Mouse (Mus musculus): ENCODE data around the gene Ppp1cc. TPM values are rescaled to one million over a fixed set of nuclear protein-coding genes. Genes with fewer than 3 reads are reported as not detected.

Gene Ppp1cc
- polyA plus RNA-seq, 1 experiment from 2014 or later: 213 TPM

GRCm38 (mm10) chr5:122156486-122156885 lies 1.6 kb upstream of the Ppp1cc start:
- Histone ChIP-seq H3K4me1 (replicated peaks) (peaks cover 34% of the 10 kb centered on the region), H3K4me2 (no peak overlapping the region), H3K9ac (no peak overlapping the region), H3K27ac (replicated peaks) (no peak overlapping the region), H3K9me3 (no peaks in the 10 kb centered on the region), H3K27me3 (no peaks in the 10 kb centered on the region), H3K4me3 (no peak overlapping the region), H3K36me3 (no peaks in the 10 kb centered on the region)
- 44% methylated on average over 2 of the region's 2 CpGs for WGBS
- no peak for ATAC-seq (ENCODE audit: low FRiP score, low read depth)

- H3K27ac ChIP-seq (replicated peaks): peak overlapping the region; percentile 83
- 2% methylated on average over 39 of the region's 42 CpGs for WGBS
- H3K4me1 ChIP-seq (replicated peaks): peaks cover 57% of the 10 kb centered on the region
- no peaks in the 10 kb centered on the region for H3K9me3 ChIP-seq
- peak overlapping the region; percentile 75 for H3K9ac ChIP-seq
- peak; percentile 49 for ATAC-seq (ENCODE audit: low FRiP score, low read depth)
- H3K4me2 ChIP-seq: peak overlapping the region; percentile 70
- H3K4me3 ChIP-seq: peak overlapping the region; percentile 77
- H3K27me3 ChIP-seq: no peaks in the 10 kb centered on the region
- H3K36me3 ChIP-seq: no peaks in the 10 kb centered on the region
Measured at GRCm38 (mm10) chr5:122158557-122159515, 758 bp downstream of the Ppp1cc start.

- H3K4me1 ChIP-seq (replicated peaks): peaks cover 82% of the 10 kb centered on the region
- no peaks in the 10 kb centered on the region for H3K9me3 ChIP-seq
- H3K27ac ChIP-seq (replicated peaks): no peak overlapping the region
- no peak for ATAC-seq (ENCODE audit: low FRiP score, low read depth)
- no peak overlapping the region for H3K4me3 ChIP-seq
- H3K27me3 ChIP-seq: no peaks in the 10 kb centered on the region
- H3K9ac ChIP-seq: no peak overlapping the region
- 52% methylated on average over 6 of the region's 6 CpGs for WGBS
- H3K36me3 ChIP-seq: peaks cover under 1% of the 10 kb centered on the region; the same call in 1 of the 2 replicates
- H3K4me2 ChIP-seq: peak overlapping the region; percentile 8; the same call in 1 of the 2 replicates
Measured at GRCm38 (mm10) chr5:122163194-122163593, 5.1 kb downstream of the Ppp1cc start.

DNA sequence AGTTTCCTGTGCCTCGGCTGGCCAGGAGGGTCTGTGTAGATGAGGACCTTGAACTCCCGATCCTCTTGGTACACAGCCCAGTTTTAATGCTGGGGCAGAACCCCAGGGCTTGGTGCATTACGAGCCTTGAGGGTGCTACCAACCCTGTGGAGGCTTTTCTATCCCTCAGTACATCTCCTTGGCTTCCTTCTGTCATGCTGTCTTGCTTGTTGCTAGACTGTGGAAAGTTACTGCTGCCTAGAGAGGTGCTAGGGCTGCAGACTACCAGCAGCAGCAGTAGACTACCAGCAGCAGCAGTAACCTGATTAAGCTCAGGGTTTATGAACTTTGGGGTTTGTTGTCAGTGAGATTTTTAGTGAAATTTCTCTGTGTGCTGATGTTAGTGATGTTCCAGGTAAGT lies 5.9 kb downstream of the Ppp1cc start:
- no peak overlapping the region for H3K9ac ChIP-seq
- H3K9me3 ChIP-seq: no peaks in the 10 kb centered on the region
- peaks cover 82% of the 10 kb centered on the region for H3K4me1 ChIP-seq (replicated peaks)
- no peak overlapping the region for H3K4me2 ChIP-seq
- no peak overlapping the region for H3K27ac ChIP-seq (replicated peaks)
- H3K36me3 ChIP-seq: peaks cover 7% of the 10 kb centered on the region
- H3K4me3 ChIP-seq: no peak overlapping the region
- H3K27me3 ChIP-seq: no peaks in the 10 kb centered on the region
- ATAC-seq (ENCODE audit: low FRiP score, low read depth): no peak
- WGBS: 68% methylated on average over 3 of the region's 3 CpGs

DNA sequence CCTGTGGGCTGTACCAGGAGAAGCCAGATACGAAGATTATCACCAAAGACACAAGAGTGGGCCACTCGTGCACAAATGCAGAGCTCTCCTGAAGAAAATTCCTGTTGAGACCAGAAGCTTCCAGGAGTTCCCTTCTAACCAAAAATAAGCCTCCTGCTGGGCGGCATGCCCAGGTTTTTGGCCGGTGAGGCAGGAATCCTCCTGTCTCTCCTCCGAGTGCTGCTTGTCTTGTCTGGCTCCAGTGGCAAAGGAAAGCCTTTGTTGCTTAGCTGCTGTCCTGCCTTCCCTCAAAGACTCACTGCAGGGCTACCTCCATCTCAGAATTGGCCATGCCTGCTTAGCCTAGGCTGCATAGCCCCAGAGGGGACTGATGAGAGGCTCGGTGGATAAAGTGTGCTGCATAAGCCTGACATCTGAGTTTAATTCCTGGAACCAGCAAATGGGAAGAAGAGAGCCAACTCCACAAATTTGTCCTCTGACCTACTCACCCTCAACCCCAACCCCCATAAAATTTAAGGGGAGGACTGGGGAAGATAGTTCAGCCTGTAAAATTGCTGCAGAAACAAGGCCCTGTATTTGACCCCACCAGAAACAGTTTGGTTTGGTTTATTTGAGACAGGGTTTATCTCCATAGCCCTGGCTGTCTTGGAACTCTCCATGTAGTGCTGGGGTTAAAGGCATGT lies 7.3 kb downstream of the Ppp1cc start:
- H3K9me3 ChIP-seq: no peaks in the 10 kb centered on the region
- 51% methylated on average over 6 of the region's 6 CpGs for WGBS
- H3K4me2 ChIP-seq: no peak overlapping the region
- no peak overlapping the region for H3K4me3 ChIP-seq
- 0 out of 2 replicates have a peak overlapping the region, but pooled peaks have one; percentile 1 for H3K27ac ChIP-seq (replicated peaks)
- no peak for ATAC-seq (ENCODE audit: low FRiP score, low read depth)
- peaks cover 20% of the 10 kb centered on the region for H3K36me3 ChIP-seq
- H3K27me3 ChIP-seq: no peaks in the 10 kb centered on the region
- peaks cover 69% of the 10 kb centered on the region for H3K4me1 ChIP-seq (replicated peaks)
- H3K9ac ChIP-seq: no peak overlapping the region

- Histone ChIP-seq H3K4me3 (no peak overlapping the region), H3K4me2 (peak overlapping the region; percentile 18; the same call in 1 of the 2 replicates), H3K4me1 (replicated peaks) (peaks cover 56% of the 10 kb centered on the region), H3K27me3 (no peaks in the 10 kb centered on the region), H3K27ac (replicated peaks) (peak overlapping the region; percentile 56), H3K36me3 (peaks cover 34% of the 10 kb centered on the region), H3K9ac (no peak overlapping the region; the same call in 1 of the 2 replicates), H3K9me3 (no peaks in the 10 kb centered on the region)
- 32% methylated on average over 8 of the region's 8 CpGs for WGBS
- ATAC-seq (ENCODE audit: low FRiP score, low read depth): 0 out of 2 replicates have a peak, but pooled peaks have one; percentile 11
Measured at GRCm38 (mm10) chr5:122166636-122167161, 8.6 kb downstream of the Ppp1cc start.

- Histone ChIP-seq H3K4me3 (no peak overlapping the region), H3K27ac (replicated peaks) (no peak overlapping the region), H3K27me3 (no peaks in the 10 kb centered on the region), H3K9ac (no peak overlapping the region), H3K36me3 (peaks cover 48% of the 10 kb centered on the region), H3K9me3 (no peaks in the 10 kb centered on the region), H3K4me2 (no peak overlapping the region), H3K4me1 (replicated peaks) (peaks cover 37% of the 10 kb centered on the region)
- no peak for ATAC-seq (ENCODE audit: low FRiP score, low read depth)
- WGBS: 88% methylated on average over 14 of the region's 14 CpGs
Measured at GRCm38 (mm10) chr5:122168344-122169069, 10.4 kb downstream of the Ppp1cc start.

GRCm38 (mm10) chr5:122171058-122171457 lies 13.0 kb downstream of the Ppp1cc start:
- WGBS: 91% methylated on average over 8 of the region's 8 CpGs
- Histone ChIP-seq H3K4me1 (replicated peaks) (peaks cover 12% of the 10 kb centered on the region), H3K4me3 (no peak overlapping the region), H3K27ac (replicated peaks) (no peak overlapping the region), H3K9ac (no peak overlapping the region), H3K4me2 (no peak overlapping the region), H3K27me3 (no peaks in the 10 kb centered on the region), H3K9me3 (no peaks in the 10 kb centered on the region), H3K36me3 (peaks cover 60% of the 10 kb centered on the region)
- ATAC-seq (ENCODE audit: low FRiP score, low read depth): no peak

GRCm38 (mm10) chr5:122175402-122175801 lies 17.3 kb downstream of the Ppp1cc start:
- peaks cover 47% of the 10 kb centered on the region for H3K36me3 ChIP-seq
- ATAC-seq (ENCODE audit: low FRiP score, low read depth): no peak
- H3K4me3 ChIP-seq: no peak overlapping the region
- 75% methylated on average over 2 of the region's 2 CpGs for WGBS
- H3K9me3 ChIP-seq: no peaks in the 10 kb centered on the region
- H3K4me1 ChIP-seq (replicated peaks): no peaks in the 10 kb centered on the region
- H3K9ac ChIP-seq: no peak overlapping the region
- H3K27me3 ChIP-seq: no peaks in the 10 kb centered on the region
- no peak overlapping the region for H3K27ac ChIP-seq (replicated peaks)
- H3K4me2 ChIP-seq: no peak overlapping the region

- peaks cover 41% of the 10 kb centered on the region for H3K36me3 ChIP-seq
- WGBS: 88% methylated on average over 7 of the region's 7 CpGs
Measured at GRCm38 (mm10) chr5:122175961-122176360, 17.9 kb downstream of the Ppp1cc start.

DNA sequence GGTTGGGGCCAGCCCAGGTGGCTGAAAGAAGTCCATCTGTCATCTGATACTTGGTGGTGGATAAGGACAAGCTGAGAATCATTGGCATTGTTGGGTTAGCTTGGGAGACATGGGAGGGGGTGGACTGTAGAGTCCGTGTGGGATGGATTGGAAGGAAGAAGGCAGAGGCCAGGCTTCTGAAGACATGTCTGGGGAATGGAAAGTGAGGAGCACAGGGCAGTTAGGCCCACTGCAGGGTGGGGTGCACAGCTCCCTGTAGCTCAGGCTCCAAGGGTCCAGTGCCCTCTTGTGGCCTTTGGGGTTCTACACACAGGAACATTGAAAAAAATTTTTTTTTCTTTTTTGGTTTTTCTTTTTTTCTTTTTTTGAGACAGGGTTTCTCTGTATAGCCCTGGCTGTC lies 18.3 kb downstream of the Ppp1cc start:
- no peaks in the 10 kb centered on the region for H3K9me3 ChIP-seq
- 38% methylated on average over 1 of the region's 1 CpGs for WGBS
- H3K27me3 ChIP-seq: no peaks in the 10 kb centered on the region
- no peak overlapping the region for H3K4me2 ChIP-seq
- H3K27ac ChIP-seq (replicated peaks): no peak overlapping the region
- H3K4me1 ChIP-seq (replicated peaks): no peaks in the 10 kb centered on the region
- ATAC-seq (ENCODE audit: low FRiP score, low read depth): no peak
- peaks cover 37% of the 10 kb centered on the region for H3K36me3 ChIP-seq
- no peak overlapping the region for H3K4me3 ChIP-seq
- H3K9ac ChIP-seq: no peak overlapping the region

More at GRCm38 (mm10) chr5:122175961-122176360, 17.9 kb downstream of the Ppp1cc start:
- Histone ChIP-seq H3K4me3 (no peak overlapping the region), H3K27me3 (no peaks in the 10 kb centered on the region), H3K27ac (replicated peaks) (no peak overlapping the region), H3K4me2 (no peak overlapping the region), H3K4me1 (replicated peaks) (no peaks in the 10 kb centered on the region), H3K9me3 (no peaks in the 10 kb centered on the region), H3K9ac (no peak overlapping the region)
- ATAC-seq (ENCODE audit: low FRiP score, low read depth): no peak

All from hindbrain, embryonic 15.5 days (tissue).